Mouse (Mus musculus) bone marrow, adult 2 months (tissue): ENCODE data around the gene Adcy9.
A peak's percentile ranks its signal among the peaks of the same experiment; 100 is the strongest.

Experiments
- CTCF ChIP-seq: fragments of 200-500 bp; IDR thresholded peaks from 2 replicates; pipeline ENCODE4 v1.5.1; 2011; ENCODE audit warnings: low read length, control low read depth; ENCODE audit not compliant: control insufficient read depth, insufficient read depth
- POLR2A ChIP-seq: fragments of 200-500 bp; IDR thresholded peaks from 2 replicates; pipeline ENCODE4 v1.6.1; 2011; ENCODE audit warnings: low read depth, mild to moderate bottlenecking, control low read depth, low read length, borderline replicate concordance; ENCODE audit not compliant: control insufficient read depth

DNA sequence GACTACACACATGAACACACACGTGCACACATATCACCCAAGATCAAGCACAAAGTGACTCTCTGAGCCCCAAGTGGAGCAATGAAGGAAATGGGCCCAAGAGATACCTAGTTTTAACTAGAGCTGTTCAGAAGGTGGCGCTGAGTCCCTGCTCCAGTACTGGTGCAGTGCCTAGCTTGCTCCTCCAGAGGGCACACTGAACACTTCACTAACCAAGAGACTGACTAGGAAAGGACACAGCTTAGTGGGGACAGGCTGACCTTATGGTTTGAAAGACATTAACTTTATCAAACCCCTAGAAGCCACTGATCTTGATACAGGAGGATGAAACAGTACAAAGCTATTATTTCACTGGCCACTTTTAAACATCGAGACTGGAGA is 104.2 kb downstream of the Adcy9 start:
- TF ChIP-seq CTCF = peak; percentile 99
- TF ChIP-seq POLR2A = no peak
